Mouse (Mus musculus): ENCODE measurements around the gene Slc12a7.

- TF ChIP-seq CTCF (IDR thresholded peaks at IDR 0.05; ENCODE audit: extremely low read depth, insufficient read depth, low read length) (no peak), POLR2A (IDR thresholded peaks at IDR 0.05; ENCODE audit: extremely low read depth, insufficient read depth, low read length) (no peak)
These were observed 106.2 kb downstream of the Slc12a7 start for GRCm38 (mm10) chr13:73839137-73839548.
